Mouse (Mus musculus) erythroblast, embryonic 14.5 days (primary cell): ENCODE measurements around the gene Thrap3. TPM values are rescaled to one million over a fixed set of nuclear protein-coding genes. Genes with fewer than 3 reads are reported as not detected.

Experiments used
- H3K27me3 ChIP-seq: 2 replicates; pipeline ENCODE4 v1.6.1; 2012; ENCODE audit warnings: inconsistent platforms; ENCODE audit not compliant: control insufficient read depth
- H3K36me3 ChIP-seq: 2 replicates; pipeline ENCODE4 v1.6.1; 2012; ENCODE audit warnings: mild to moderate bottlenecking, inconsistent platforms; ENCODE audit not compliant: control insufficient read depth
- H3K4me1 ChIP-seq: 2 replicates; pipeline ENCODE4 v1.6.1; 2012; ENCODE audit warnings: inconsistent platforms; ENCODE audit not compliant: control insufficient read depth
- H3K4me3 ChIP-seq: replicated peaks from 2 replicates; pipeline ENCODE3; 2012; ENCODE audit warnings: moderate library complexity, mild to moderate bottlenecking, inconsistent platforms
- H3K9me3 ChIP-seq: 2 replicates; pipeline ENCODE4 v1.6.1; 2012; ENCODE audit warnings: low read length, inconsistent platforms, mixed read lengths; ENCODE audit not compliant: control insufficient read depth
- GATA1 ChIP-seq: IDR thresholded peaks from 2 replicates; pipeline ENCODE4 v1.6.1; 2012; ENCODE audit warnings: low read length, inconsistent platforms, mixed read lengths
- TAL1 ChIP-seq: IDR thresholded peaks from 3 replicates; pipeline ENCODE4 v1.6.1; 2012; ENCODE audit warnings: low read length, inconsistent platforms, mixed read lengths
- polyA plus RNA-seq: library from polyadenylated mRNA; stranded (reverse); fragments of >175 nt; gene quantifications from 2 replicates; pipeline ENCODE4 v1.2.3, GENCODE M21; 2012

Gene Thrap3
- polyA plus RNA-seq, 1 experiment = 12.8 TPM

GRCm38 (mm10) chr4:126162544-126163066, 40.0 kb downstream of the Thrap3 start:
- H3K4me1 ChIP-seq = peaks cover 29% of the 10 kb centered on the region
- TF ChIP-seq TAL1 (no peak), GATA1 (no peak)
- no peaks in the 10 kb centered on the region for H3K9me3 ChIP-seq
- H3K4me3 ChIP-seq = peak overlapping the region; percentile 65
- peaks cover 34% of the 10 kb centered on the region for H3K36me3 ChIP-seq
- no peaks in the 10 kb centered on the region for H3K27me3 ChIP-seq

GRCm38 (mm10) chr4:126161986-126162385, 40.6 kb downstream of the Thrap3 start:
- peaks cover 26% of the 10 kb centered on the region for H3K4me1 ChIP-seq
- no peaks in the 10 kb centered on the region for H3K9me3 ChIP-seq
- peaks cover 28% of the 10 kb centered on the region for H3K36me3 ChIP-seq
- no peaks in the 10 kb centered on the region for H3K27me3 ChIP-seq
- TF ChIP-seq GATA1 = no peak
- TF ChIP-seq TAL1 = no peak
- H3K4me3 ChIP-seq = peak overlapping the region; percentile 65

- Histone ChIP-seq H3K4me1 (peaks cover 23% of the 10 kb centered on the region), H3K36me3 (peaks cover 23% of the 10 kb centered on the region), H3K4me3 (no peak overlapping the region), H3K27me3 (no peaks in the 10 kb centered on the region), H3K9me3 (0 out of 2 replicates have a peak, but pooled peaks cover 2% of the 10 kb centered on the region)
- no peak for TF ChIP-seq TAL1
- no peak for TF ChIP-seq GATA1
Measured at GRCm38 (mm10) chr4:126161456-126161855, 41.1 kb downstream of the Thrap3 start.

GRCm38 (mm10) chr4:126160981-126161380, 41.6 kb downstream of the Thrap3 start:
- Histone ChIP-seq H3K4me1 (peaks cover 21% of the 10 kb centered on the region), H3K36me3 (peaks cover 18% of the 10 kb centered on the region), H3K27me3 (no peaks in the 10 kb centered on the region), H3K9me3 (0 out of 2 replicates have a peak, but pooled peaks cover 2% of the 10 kb centered on the region), H3K4me3 (no peak overlapping the region)
- TF ChIP-seq TAL1 = no peak
- no peak for TF ChIP-seq GATA1

GRCm38 (mm10) chr4:126159455-126159854, 43.1 kb downstream of the Thrap3 start:
- 0 out of 2 replicates have a peak, but pooled peaks cover 2% of the 10 kb centered on the region for H3K9me3 ChIP-seq
- H3K27me3 ChIP-seq = no peaks in the 10 kb centered on the region
- H3K4me1 ChIP-seq = peaks cover 21% of the 10 kb centered on the region
- peaks cover 7% of the 10 kb centered on the region for H3K36me3 ChIP-seq
- TF ChIP-seq TAL1 = no peak
- no peak overlapping the region for H3K4me3 ChIP-seq

- TF ChIP-seq TAL1 (no peak), GATA1 (no peak)
Measured at GRCm38 (mm10) chr4:126157562-126157961, 45.0 kb downstream of the Thrap3 start.

GRCm38 (mm10) chr4:126156617-126157016, 45.9 kb downstream of the Thrap3 start:
- no peaks in the 10 kb centered on the region; the same call in 1 of the 2 replicates for H3K36me3 ChIP-seq
- 0 out of 2 replicates have a peak, but pooled peaks cover 2% of the 10 kb centered on the region for H3K9me3 ChIP-seq
- H3K4me1 ChIP-seq = peaks cover 1% of the 10 kb centered on the region
- no peak for TF ChIP-seq GATA1
- TF ChIP-seq TAL1 = no peak
- peaks cover 8% of the 10 kb centered on the region; the same call in 1 of the 2 replicates for H3K27me3 ChIP-seq
- H3K4me3 ChIP-seq = no peak overlapping the region

More at GRCm38 (mm10) chr4:126157562-126157961, 45.0 kb downstream of the Thrap3 start:
- peaks cover 5% of the 10 kb centered on the region; the same call in 1 of the 2 replicates for H3K27me3 ChIP-seq
- 0 out of 2 replicates have a peak, but pooled peaks cover 2% of the 10 kb centered on the region for H3K9me3 ChIP-seq
- no peaks in the 10 kb centered on the region; the same call in 1 of the 2 replicates for H3K36me3 ChIP-seq
- H3K4me3 ChIP-seq = no peak overlapping the region
- H3K4me1 ChIP-seq = peaks cover 8% of the 10 kb centered on the region

GRCm38 (mm10) chr4:126155869-126156268, 46.7 kb downstream of the Thrap3 start:
- TF ChIP-seq TAL1 = no peak
- TF ChIP-seq GATA1 = no peak
- H3K4me3 ChIP-seq = no peak overlapping the region
- peaks cover 14% of the 10 kb centered on the region; the same call in 1 of the 2 replicates for H3K27me3 ChIP-seq
- 0 out of 2 replicates have a peak, but pooled peaks cover 2% of the 10 kb centered on the region for H3K9me3 ChIP-seq
- peaks cover 1% of the 10 kb centered on the region for H3K4me1 ChIP-seq
- no peaks in the 10 kb centered on the region; the same call in 1 of the 2 replicates for H3K36me3 ChIP-seq

GRCm38 (mm10) chr4:126155183-126155582, 47.4 kb downstream of the Thrap3 start:
- Histone ChIP-seq H3K27me3 (peaks cover 20% of the 10 kb centered on the region), H3K4me1 (peaks cover 1% of the 10 kb centered on the region), H3K9me3 (0 out of 2 replicates have a peak, but pooled peaks cover 2% of the 10 kb centered on the region), H3K4me3 (no peak overlapping the region), H3K36me3 (no peaks in the 10 kb centered on the region; the same call in 1 of the 2 replicates)
- TF ChIP-seq GATA1 (no peak), TAL1 (no peak)
